Mouse (Mus musculus): ENCODE measurements around the gene Sgms1. TPM values are rescaled to one million over a fixed set of nuclear protein-coding genes. Genes with fewer than 3 reads are reported as not detected.
"Not testable (repeated sequence)": the region's sequence is repeated elsewhere in the genome, so short reads cannot be mapped to it uniquely, and the experiment has no call there.

Sgms1 gene
- polyA plus RNA-seq, 1 experiment from 2014 or later, result 19.1 TPM

- H3K4me3 ChIP-seq, result peak overlapping the region; percentile 44
- H3K4me1 ChIP-seq (replicated peaks), result peaks cover 14% of the 10 kb centered on the region
- peak overlapping the region; percentile 64 for H3K4me2 ChIP-seq
- ATAC-seq (ENCODE audit: low FRiP score), result peak; percentile 79
- H3K9me3 ChIP-seq, result no peaks in the 10 kb centered on the region
- peak overlapping the region; percentile 76 for H3K27ac ChIP-seq
- WGBS, result 3% methylated on average over 9 of the region's 9 CpGs
- H3K9ac ChIP-seq, result peak overlapping the region; percentile 76
- no peaks in the 10 kb centered on the region for H3K36me3 ChIP-seq
- no peaks in the 10 kb centered on the region; the same call in 1 of the 2 replicates for H3K27me3 ChIP-seq
Observed at GRCm38 (mm10) chr19:32102976-32103300, 286.6 kb downstream of the Sgms1 start.

- Histone ChIP-seq H3K4me1 (replicated peaks) (peaks cover 14% of the 10 kb centered on the region), H3K9ac (peak overlapping the region; percentile 76)
- WGBS, result 19% methylated on average over 18 of the region's 18 CpGs
Observed at GRCm38 (mm10) chr19:32102294-32102975, 287.1 kb downstream of the Sgms1 start.

GRCm38 (mm10) chr19:32098582-32098981, 290.9 kb downstream of the Sgms1 start:
- Histone ChIP-seq H3K9ac (no peak overlapping the region), H3K27ac (no peak overlapping the region), H3K9me3 (no peaks in the 10 kb centered on the region), H3K27me3 (no peaks in the 10 kb centered on the region), H3K36me3 (no peaks in the 10 kb centered on the region), H3K4me1 (replicated peaks) (peaks cover 14% of the 10 kb centered on the region), H3K4me2 (no peak overlapping the region), H3K4me3 (no peak overlapping the region)
- no peak for ATAC-seq (ENCODE audit: low FRiP score)
- WGBS, result 80% methylated on average over 3 of the region's 3 CpGs

More at GRCm38 (mm10) chr19:32102294-32102975, 287.1 kb downstream of the Sgms1 start:
- Histone ChIP-seq H3K27me3 (no peaks in the 10 kb centered on the region; the same call in 1 of the 2 replicates), H3K36me3 (no peaks in the 10 kb centered on the region), H3K9me3 (no peaks in the 10 kb centered on the region), H3K4me3 (peak overlapping the region; percentile 44), H3K27ac (peak overlapping the region; percentile 76), H3K4me2 (peak overlapping the region; percentile 64)
- peak; percentile 47; the same call in 1 of the 2 replicates for ATAC-seq (ENCODE audit: low FRiP score)

GRCm38 (mm10) chr19:32092358-32092757, 297.2 kb downstream of the Sgms1 start:
- Histone ChIP-seq H3K4me2 (no peak overlapping the region), H3K4me3 (no peak overlapping the region), H3K27me3 (no peaks in the 10 kb centered on the region), H3K4me1 (replicated peaks) (no peaks in the 10 kb centered on the region), H3K27ac (no peak overlapping the region), H3K9ac (no peak overlapping the region), H3K9me3 (no peaks in the 10 kb centered on the region), H3K36me3 (no peaks in the 10 kb centered on the region)
- ATAC-seq (ENCODE audit: low FRiP score), result no peak
- WGBS, result 88% methylated on average over 4 of the region's 4 CpGs

GRCm38 (mm10) chr19:32090804-32091203, 298.7 kb downstream of the Sgms1 start:
- Histone ChIP-seq H3K36me3 (no peaks in the 10 kb centered on the region), H3K9ac (no peak overlapping the region), H3K4me3 (no peak overlapping the region), H3K4me1 (replicated peaks) (no peaks in the 10 kb centered on the region), H3K27ac (no peak overlapping the region), H3K4me2 (no peak overlapping the region), H3K9me3 (no peaks in the 10 kb centered on the region), H3K27me3 (no peaks in the 10 kb centered on the region)
- no peak for ATAC-seq (ENCODE audit: low FRiP score)
- WGBS, result 87% methylated on average over 4 of the region's 4 CpGs

GRCm38 (mm10) chr19:32088570-32088969, 300.9 kb downstream of the Sgms1 start:
- H3K4me2 ChIP-seq, result no peak overlapping the region

GRCm38 (mm10) chr19:32087736-32088470, 301.6 kb downstream of the Sgms1 start:
- H3K4me1 ChIP-seq (replicated peaks), result no peaks in the 10 kb centered on the region
- no peaks in the 10 kb centered on the region for H3K27me3 ChIP-seq
- H3K4me3 ChIP-seq, result no peak overlapping the region
- WGBS, result 90% methylated on average over 6 of the region's 6 CpGs
- H3K9me3 ChIP-seq, result no peaks in the 10 kb centered on the region
- H3K36me3 ChIP-seq, result no peaks in the 10 kb centered on the region
- no peak overlapping the region for H3K9ac ChIP-seq
- ATAC-seq (ENCODE audit: low FRiP score), result no peak
- no peak overlapping the region for H3K4me2 ChIP-seq
- no peak overlapping the region for H3K27ac ChIP-seq

More at GRCm38 (mm10) chr19:32088570-32088969, 300.9 kb downstream of the Sgms1 start:
- Histone ChIP-seq H3K36me3 (no peaks in the 10 kb centered on the region), H3K9ac (no peak overlapping the region), H3K27me3 (no peaks in the 10 kb centered on the region), H3K4me1 (replicated peaks) (no peaks in the 10 kb centered on the region), H3K9me3 (no peaks in the 10 kb centered on the region), H3K27ac (no peak overlapping the region), H3K4me3 (no peak overlapping the region)
- no peak for ATAC-seq (ENCODE audit: low FRiP score)
- 89% methylated on average over 1 of the region's 1 CpGs for WGBS

- H3K4me2 ChIP-seq; H3K4me1 ChIP-seq (replicated peaks); H3K4me3 ChIP-seq; H3K36me3 ChIP-seq; H3K9ac ChIP-seq; H3K27ac ChIP-seq; H3K9me3 ChIP-seq; ATAC-seq (ENCODE audit: low FRiP score); H3K27me3 ChIP-seq: not testable (repeated sequence)
- 94% methylated on average over 1 of the region's 1 CpGs for WGBS
Observed at GRCm38 (mm10) chr19:32084813-32085212, 304.7 kb downstream of the Sgms1 start.

Other genes starting within 250 kb of the Sgms1 start
- gene Rpl9-ps6, start 76.9 kb upstream of the Sgms1 start, polyA plus RNA-seq (2015; fragmentation: Nextera tagmentation; extraction: Ambion mirVana), result 72.9 and 82.1 TPM in 2 replicates
- gene Minpp1, start 96.1 kb upstream of the Sgms1 start, polyA plus RNA-seq (2015; fragmentation: Nextera tagmentation; extraction: Ambion mirVana), result 53.0 and 55.0 TPM in 2 replicates
- 1.1 and 1.2 TPM in 2 replicates for gene Papss2, start 206.1 kb upstream of the Sgms1 start, polyA plus RNA-seq (2015; fragmentation: Nextera tagmentation; extraction: Ambion mirVana)

Data from hindbrain, embryonic 13.5 days (tissue).